Mouse (Mus musculus) right cerebral cortex, adult 2 months (tissue): ENCODE data around the gene Sik1.

Experiments used
- DNase-seq, 2 experiments: peaks; one replicate each; pipeline ENCODE4 v3.0.0; 2021 to 2022; ENCODE audit warnings: low spot score in 2 of 2

The Sik1 gene

GRCm38 (mm10) chr17:31806496-31806895 is 49.1 kb downstream of the Sik1 start:
- DNase-seq = no peak

GRCm38 (mm10) chr17:31806025-31806424 is 49.6 kb downstream of the Sik1 start:
- DNase-seq = no peak

- no peak for DNase-seq
These were observed 50.0 kb downstream of the Sik1 start for GRCm38 (mm10) chr17:31805585-31805984.

GRCm38 (mm10) chr17:31802272-31803017 is 53.2 kb downstream of the Sik1 start:
- DNase-seq = no peak

GRCm38 (mm10) chr17:31800852-31801363 is 54.7 kb downstream of the Sik1 start:
- no peak for DNase-seq

GRCm38 (mm10) chr17:31795893-31796292 is 59.7 kb downstream of the Sik1 start:
- no peak for DNase-seq
